Mouse (Mus musculus) embryonic facial prominence, embryonic 13.5 days (tissue): ENCODE data around the gene Lrrc75b. TPM values are rescaled to one million over a fixed set of nuclear protein-coding genes. Genes with fewer than 3 reads are reported as not detected.
A peak's percentile ranks its signal among the peaks of the same experiment; 100 is the strongest.
"Not testable (repeated sequence)": the region's sequence is repeated elsewhere in the genome, so short reads cannot be mapped to it uniquely, and the experiment has no call there.

Experiments used
- ATAC-seq: fragments of 200-750 bp; cut with Nextera tagmentation; 2 replicates; pipeline ENCODE4 v1.8.0; 2017; ENCODE audit warnings: low read depth; ENCODE audit not compliant: insufficient number of reproducible peaks, insufficient read depth, low FRiP score, low TSS enrichment
- H3K27ac ChIP-seq: fragments of 300-500 bp; sonication (generic); 2 replicates; pipeline ENCODE4 v1.5.1; 2015; ENCODE audit warnings: moderate library complexity, mild to moderate bottlenecking, inconsistent platforms
- H3K27me3 ChIP-seq: fragments of 300-500 bp; sonication (generic); 2 replicates; pipeline ENCODE4 v1.6.1; 2015; ENCODE audit warnings: mild to moderate bottlenecking, inconsistent platforms
- H3K36me3 ChIP-seq: fragments of 300-500 bp; sonication (generic); 2 replicates; pipeline ENCODE4 v1.6.1; 2015; ENCODE audit warnings: mild to moderate bottlenecking, inconsistent platforms
- H3K4me1 ChIP-seq: fragments of 300-500 bp; sonication (generic); 2 replicates; pipeline ENCODE4 v1.6.1; 2015; ENCODE audit warnings: inconsistent platforms
- H3K4me2 ChIP-seq: fragments of 300-500 bp; sonication (generic); 2 replicates; pipeline ENCODE4 v1.6.1; 2015; ENCODE audit warnings: moderate library complexity, mild to moderate bottlenecking, inconsistent platforms
- H3K4me3 ChIP-seq: fragments of 300-500 bp; sonication (generic); 2 replicates; pipeline ENCODE4 v1.5.1; 2015; ENCODE audit warnings: mild to moderate bottlenecking, inconsistent platforms
- H3K9ac ChIP-seq: fragments of 300-500 bp; sonication (generic); 2 replicates; pipeline ENCODE4 v1.6.1; 2015; ENCODE audit warnings: mild to moderate bottlenecking, inconsistent platforms
- H3K9me3 ChIP-seq: fragments of 300-500 bp; sonication (generic); 2 replicates; pipeline ENCODE4 v1.6.1; 2016; ENCODE audit warnings: inconsistent platforms
- WGBS: fragments of 180-500 bp; shearing (Covaris S2); methylation state at CpG from one replicate; pipeline ENCODE4 v1.1.7; 2015; ENCODE audit warnings: mixed read lengths; 5-methylcytosine and 5-hydroxymethylcytosine counted together
- polyA plus RNA-seq: library from polyadenylated mRNA; unstranded; fragments of >200 nt; fragmentation: Nextera tagmentation; extraction: Ambion mirVana; gene quantifications from 2 replicates; pipeline ENCODE4 v1.2.1, GENCODE M21; 2015

Lrrc75b gene
- polyA plus RNA-seq, 1 experiment from 2014 or later: 3.9 TPM

DNA sequence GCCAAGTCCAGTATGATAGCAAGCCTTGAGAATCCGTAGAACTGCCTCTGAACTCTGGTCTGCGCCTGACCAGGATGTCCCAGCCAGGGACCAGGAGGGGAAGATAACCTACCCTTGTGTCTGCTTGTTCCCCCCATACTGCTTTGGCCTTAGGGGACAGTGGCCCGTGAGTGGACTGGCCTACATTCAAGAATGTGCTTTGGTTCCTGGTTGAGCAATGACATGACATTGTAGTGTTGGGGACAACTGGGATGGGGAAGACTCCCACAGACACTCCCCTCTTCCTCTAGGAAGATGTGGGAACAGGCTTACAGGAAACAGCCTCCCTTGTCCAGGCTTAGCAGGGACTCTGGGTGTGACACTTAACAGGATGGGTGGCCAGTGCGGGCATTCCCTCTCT lies 27.7 kb upstream of the Lrrc75b start:
- no peaks in the 10 kb centered on the region for H3K9me3 ChIP-seq
- H3K36me3 ChIP-seq: no peaks in the 10 kb centered on the region
- peaks cover 17% of the 10 kb centered on the region for H3K4me1 ChIP-seq
- H3K9ac ChIP-seq: no peak overlapping the region
- no peak for ATAC-seq
- H3K4me3 ChIP-seq: no peak overlapping the region
- H3K27ac ChIP-seq: no peak overlapping the region
- no peak overlapping the region for H3K4me2 ChIP-seq
- 95% methylated on average over 4 of the region's 4 CpGs for WGBS
- no peaks in the 10 kb centered on the region for H3K27me3 ChIP-seq

DNA sequence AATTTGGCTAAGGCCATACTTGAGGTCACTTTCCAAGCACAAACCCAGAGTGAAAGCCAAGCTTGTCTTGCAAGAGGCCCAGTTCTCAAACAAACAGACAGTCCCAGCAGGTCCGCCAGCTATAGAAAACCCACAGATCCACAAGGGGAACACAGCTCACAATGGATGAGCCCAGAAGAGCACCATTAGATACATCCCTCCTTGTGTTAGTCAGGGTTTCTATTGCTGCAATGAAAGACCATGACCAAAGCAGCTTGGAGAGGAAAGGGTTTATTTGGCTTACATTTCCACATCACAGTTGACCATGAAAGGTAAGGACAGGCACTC lies 26.4 kb upstream of the Lrrc75b start:
- no peak for ATAC-seq
- H3K36me3 ChIP-seq: no peaks in the 10 kb centered on the region
- no peak overlapping the region for H3K9ac ChIP-seq
- peak overlapping the region; percentile 55; the same call in 1 of the 2 replicates for H3K4me2 ChIP-seq
- peaks cover 17% of the 10 kb centered on the region for H3K4me1 ChIP-seq
- H3K4me3 ChIP-seq: no peak overlapping the region
- H3K27ac ChIP-seq: no peak overlapping the region; the same call in 1 of the 2 replicates
- H3K9me3 ChIP-seq: no peaks in the 10 kb centered on the region
- H3K27me3 ChIP-seq: no peaks in the 10 kb centered on the region
- 83% methylated on average over 1 of the region's 1 CpGs for WGBS

DNA sequence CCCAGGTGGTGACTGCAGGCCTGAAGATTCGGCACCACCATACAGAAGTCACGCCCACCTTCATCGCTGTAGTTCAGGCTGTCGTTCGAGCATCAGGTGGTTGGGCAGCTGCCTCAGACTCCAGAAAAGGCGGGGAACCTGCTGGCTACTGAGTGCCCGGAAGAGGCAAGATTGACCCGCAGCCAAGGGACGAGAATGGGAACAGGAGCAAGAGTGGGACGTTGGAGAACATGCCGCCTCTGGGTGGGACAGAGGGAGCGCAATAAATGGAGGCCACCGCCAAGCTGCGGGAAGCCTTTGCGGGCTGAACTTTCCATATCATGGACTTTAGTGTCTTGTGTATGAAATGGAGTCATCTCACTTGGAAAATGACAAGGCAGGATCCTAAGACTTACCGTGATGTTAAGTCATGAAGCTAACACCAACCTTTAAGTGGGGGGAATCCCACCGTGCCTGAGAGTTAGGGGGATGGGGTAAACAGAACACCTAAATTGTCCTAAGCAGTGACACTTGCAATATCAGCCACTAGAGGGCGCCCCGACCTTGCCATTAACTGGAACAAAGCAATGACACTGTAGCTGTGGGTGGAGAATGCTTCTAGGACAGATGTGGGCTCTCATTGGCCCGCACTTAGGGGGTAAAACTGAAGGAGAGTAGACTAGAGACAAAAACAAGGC lies 25.9 kb upstream of the Lrrc75b start:
- Histone ChIP-seq H3K36me3 (no peaks in the 10 kb centered on the region), H3K9me3 (no peaks in the 10 kb centered on the region), H3K4me3 (peak overlapping the region; percentile 22), H3K4me2 (peak overlapping the region; percentile 55), H3K4me1 (peaks cover 17% of the 10 kb centered on the region), H3K27ac (no peak overlapping the region), H3K27me3 (no peaks in the 10 kb centered on the region), H3K9ac (peak overlapping the region; percentile 57)
- 17% methylated on average over 20 of the region's 20 CpGs for WGBS
- ATAC-seq: peak; percentile 45; the same call in 1 of the 2 replicates

DNA sequence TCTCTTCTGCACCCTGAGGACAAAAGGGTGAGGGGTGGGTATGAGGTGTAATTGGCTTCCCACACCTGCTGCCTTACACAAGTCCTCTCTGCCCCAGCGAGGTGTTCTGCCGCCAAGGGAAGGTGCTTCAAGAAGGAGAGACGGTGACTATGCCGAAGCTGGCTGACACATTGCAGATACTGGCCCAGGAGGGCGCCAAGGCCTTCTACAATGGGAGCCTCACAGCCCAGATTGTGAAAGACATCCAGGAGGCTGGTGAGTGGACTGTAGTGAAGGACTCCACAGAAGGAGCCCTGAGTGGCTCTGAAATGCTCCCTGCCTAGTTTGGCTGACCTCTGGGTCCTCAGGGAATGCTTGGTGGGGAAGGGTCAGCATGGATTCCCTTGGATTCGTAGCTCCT lies 19.0 kb upstream of the Lrrc75b start:
- Histone ChIP-seq H3K4me1 (no peaks in the 10 kb centered on the region), H3K9ac (no peak overlapping the region), H3K4me3 (no peak overlapping the region), H3K4me2 (no peak overlapping the region), H3K36me3 (no peaks in the 10 kb centered on the region), H3K9me3 (no peaks in the 10 kb centered on the region), H3K27me3 (no peaks in the 10 kb centered on the region), H3K27ac (no peak overlapping the region)
- ATAC-seq: no peak
- WGBS: 87% methylated on average over 6 of the region's 6 CpGs

DNA sequence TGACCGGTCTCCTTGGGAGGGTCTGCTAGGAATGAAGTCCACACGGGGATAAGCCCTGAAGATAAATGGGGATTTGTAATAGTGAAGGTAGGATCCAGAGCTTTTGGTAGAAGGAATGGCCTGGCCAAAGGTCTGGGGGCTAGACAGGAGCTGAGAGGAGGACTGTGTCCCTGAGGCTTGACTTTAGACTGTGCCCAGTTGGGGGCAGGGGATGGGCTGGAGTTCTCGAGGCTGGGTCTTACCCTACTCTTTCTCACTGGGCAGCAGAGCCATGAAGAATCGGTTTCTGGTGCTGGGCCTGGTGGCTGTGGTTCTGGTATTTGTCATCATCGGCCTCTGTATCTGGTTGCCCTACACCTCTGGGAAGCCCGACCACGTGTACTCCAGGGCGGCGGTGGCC lies 13.8 kb upstream of the Lrrc75b start:
- Histone ChIP-seq H3K4me3 (no peak overlapping the region), H3K4me2 (no peak overlapping the region), H3K9ac (no peak overlapping the region), H3K27me3 (no peaks in the 10 kb centered on the region), H3K27ac (no peak overlapping the region), H3K9me3 (no peaks in the 10 kb centered on the region), H3K4me1 (no peaks in the 10 kb centered on the region), H3K36me3 (no peaks in the 10 kb centered on the region)
- WGBS: 89% methylated on average over 9 of the region's 9 CpGs
- ATAC-seq: no peak

DNA sequence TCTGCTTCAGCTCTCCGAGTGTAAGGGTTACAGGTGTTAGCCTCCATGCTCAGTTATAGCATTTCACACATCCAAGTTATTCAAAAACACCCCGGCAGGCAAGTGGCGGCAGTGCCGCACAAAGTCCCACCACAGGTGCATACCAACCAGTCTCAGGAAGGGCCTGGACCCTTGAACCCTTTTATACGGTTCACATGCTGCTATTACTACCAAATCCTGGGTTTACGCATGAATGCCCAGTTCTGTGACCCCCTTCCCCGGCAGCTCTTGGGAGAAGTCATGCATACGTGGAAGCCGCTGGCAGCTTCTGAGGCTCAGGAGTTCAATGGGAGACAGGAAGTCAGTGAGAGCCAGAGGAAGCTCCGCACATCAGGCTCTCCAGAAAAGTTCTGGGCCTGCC lies 13.1 kb upstream of the Lrrc75b start:
- 0 out of 2 replicates have a peak, but pooled peaks cover 7% of the 10 kb centered on the region for H3K4me1 ChIP-seq
- peaks cover 7% of the 10 kb centered on the region; the same call in 1 of the 2 replicates for H3K27me3 ChIP-seq
- no peak overlapping the region for H3K27ac ChIP-seq
- H3K9me3 ChIP-seq: no peaks in the 10 kb centered on the region
- 61% methylated on average over 10 of the region's 10 CpGs for WGBS
- no peak for ATAC-seq
- H3K9ac ChIP-seq: no peak overlapping the region
- no peak overlapping the region for H3K4me3 ChIP-seq
- no peaks in the 10 kb centered on the region for H3K36me3 ChIP-seq
- H3K4me2 ChIP-seq: no peak overlapping the region

DNA sequence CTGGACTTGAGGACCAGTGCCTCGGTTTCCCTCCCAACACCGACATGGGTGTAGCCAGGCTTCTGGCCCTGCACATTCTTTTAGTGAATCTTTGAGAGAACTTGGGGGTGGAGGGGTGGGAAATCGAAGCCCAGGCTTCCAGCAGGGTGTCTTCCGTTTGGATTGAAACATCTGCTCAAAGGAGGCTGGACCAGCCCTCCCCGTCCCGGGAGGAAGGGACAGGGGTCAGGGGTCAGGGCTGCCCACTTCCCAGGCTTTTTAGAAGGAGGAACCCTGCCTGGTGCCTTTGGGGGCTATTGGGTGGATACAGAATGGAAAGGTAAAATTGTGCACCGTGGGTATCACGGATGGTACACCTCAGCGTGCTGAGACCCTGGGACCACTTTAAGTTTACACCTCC lies 11.8 kb upstream of the Lrrc75b start:
- WGBS: 39% methylated on average over 9 of the region's 9 CpGs
- H3K36me3 ChIP-seq: no peaks in the 10 kb centered on the region
- H3K27ac ChIP-seq: no peak overlapping the region
- H3K9me3 ChIP-seq: 0 out of 2 replicates have a peak, but pooled peaks cover under 1% of the 10 kb centered on the region
- no peak overlapping the region for H3K9ac ChIP-seq
- H3K27me3 ChIP-seq: peaks cover 7% of the 10 kb centered on the region; the same call in 1 of the 2 replicates
- H3K4me3 ChIP-seq: no peak overlapping the region
- no peak overlapping the region for H3K4me2 ChIP-seq
- 0 out of 2 replicates have a peak, but pooled peaks cover 7% of the 10 kb centered on the region for H3K4me1 ChIP-seq
- ATAC-seq: no peak

DNA sequence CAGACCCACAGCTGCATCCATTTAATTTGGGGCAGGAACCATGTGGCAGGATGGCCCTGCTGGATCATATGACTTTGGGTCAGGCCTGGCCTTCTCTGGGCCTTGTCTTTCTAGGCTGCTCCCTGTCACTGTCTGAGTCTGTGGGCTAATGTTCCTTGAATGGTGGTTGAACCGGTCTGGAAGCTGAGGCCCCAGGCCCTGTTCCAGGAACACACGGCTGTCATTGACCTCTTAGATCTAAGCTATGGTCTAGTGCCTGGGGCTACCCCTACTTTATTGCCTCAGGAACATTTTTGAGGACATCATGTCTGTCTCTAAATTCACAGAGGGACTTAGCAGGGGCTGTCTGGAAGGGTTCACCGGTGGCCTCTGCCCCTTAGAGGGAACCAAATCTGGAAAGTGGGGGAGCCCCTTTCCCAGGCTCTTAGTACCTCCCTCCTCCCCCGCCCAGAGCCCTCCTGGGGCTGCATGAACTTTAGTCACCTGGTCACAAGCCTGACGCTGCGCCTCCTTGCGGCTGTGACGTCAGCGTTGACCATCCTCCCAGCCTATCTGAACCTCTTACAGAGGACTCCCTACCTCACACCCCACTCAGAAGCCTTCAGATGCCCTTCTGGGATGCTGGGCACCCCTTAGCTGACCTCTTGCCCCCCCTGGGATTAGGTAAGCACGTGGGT lies 11.0 kb upstream of the Lrrc75b start:
- no peaks in the 10 kb centered on the region for H3K36me3 ChIP-seq
- ATAC-seq: no peak
- H3K9me3 ChIP-seq: 0 out of 2 replicates have a peak, but pooled peaks cover 3% of the 10 kb centered on the region
- H3K9ac ChIP-seq: no peak overlapping the region
- H3K4me1 ChIP-seq: 0 out of 2 replicates have a peak, but pooled peaks cover 7% of the 10 kb centered on the region
- no peak overlapping the region for H3K4me3 ChIP-seq
- 26% methylated on average over 10 of the region's 10 CpGs for WGBS
- H3K27me3 ChIP-seq: peaks cover 7% of the 10 kb centered on the region; the same call in 1 of the 2 replicates
- no peak overlapping the region for H3K4me2 ChIP-seq
- H3K27ac ChIP-seq: no peak overlapping the region

DNA sequence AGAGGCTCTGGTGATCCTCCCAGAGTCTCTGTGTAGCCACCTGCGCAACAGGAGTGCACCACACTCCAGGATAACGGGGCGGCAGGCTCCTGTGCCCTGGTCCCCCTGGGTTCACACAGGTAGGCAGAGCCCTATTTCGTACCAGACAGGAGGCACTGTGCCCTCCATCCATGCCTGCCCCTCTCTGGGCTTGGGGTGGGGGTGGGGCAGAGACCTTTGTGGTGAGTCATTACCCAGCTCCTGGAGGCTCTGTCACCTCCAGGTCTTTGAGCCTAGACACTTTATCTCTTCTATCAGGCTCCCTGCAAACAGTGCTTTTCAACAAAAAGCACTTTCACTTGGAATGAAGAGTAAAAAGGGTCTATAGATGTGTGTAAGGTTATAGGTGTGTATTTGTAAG lies 8.7 kb upstream of the Lrrc75b start:
- Histone ChIP-seq H3K9me3 (0 out of 2 replicates have a peak, but pooled peaks cover 3% of the 10 kb centered on the region), H3K4me1 (0 out of 2 replicates have a peak, but pooled peaks cover 7% of the 10 kb centered on the region), H3K27ac (no peak overlapping the region), H3K9ac (no peak overlapping the region), H3K4me2 (no peak overlapping the region; the same call in 1 of the 2 replicates), H3K27me3 (peaks cover 7% of the 10 kb centered on the region; the same call in 1 of the 2 replicates), H3K4me3 (no peak overlapping the region), H3K36me3 (no peaks in the 10 kb centered on the region)
- WGBS: 16% methylated on average over 4 of the region's 4 CpGs
- no peak for ATAC-seq

DNA sequence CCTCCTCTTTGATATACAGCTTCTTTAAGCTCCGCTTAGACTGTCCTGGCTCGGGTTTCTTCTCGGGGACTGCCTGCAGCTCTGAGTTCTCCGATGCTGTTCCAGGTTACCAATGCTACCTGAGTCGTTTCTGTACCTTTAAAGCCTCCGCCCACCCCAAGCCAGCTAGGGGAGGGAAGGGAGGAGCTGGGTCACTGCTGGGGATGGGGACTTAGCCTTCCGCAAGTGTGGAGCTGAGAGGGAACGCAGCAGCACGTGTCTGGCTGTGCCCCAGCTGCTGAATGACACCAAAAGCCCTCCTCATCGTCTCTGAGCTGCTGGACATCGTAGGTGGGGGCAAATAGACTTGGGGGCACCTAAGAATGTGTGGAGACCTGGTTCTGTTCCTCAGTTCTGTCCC lies 8.3 kb upstream of the Lrrc75b start:
- no peak for ATAC-seq
- Histone ChIP-seq H3K4me2 (no peak overlapping the region; the same call in 1 of the 2 replicates), H3K9me3 (0 out of 2 replicates have a peak, but pooled peaks cover 3% of the 10 kb centered on the region), H3K9ac (no peak overlapping the region), H3K36me3 (no peaks in the 10 kb centered on the region), H3K4me1 (0 out of 2 replicates have a peak, but pooled peaks cover 7% of the 10 kb centered on the region), H3K4me3 (no peak overlapping the region), H3K27ac (no peak overlapping the region), H3K27me3 (peaks cover 7% of the 10 kb centered on the region; the same call in 1 of the 2 replicates)
- 5% methylated on average over 11 of the region's 11 CpGs for WGBS

DNA sequence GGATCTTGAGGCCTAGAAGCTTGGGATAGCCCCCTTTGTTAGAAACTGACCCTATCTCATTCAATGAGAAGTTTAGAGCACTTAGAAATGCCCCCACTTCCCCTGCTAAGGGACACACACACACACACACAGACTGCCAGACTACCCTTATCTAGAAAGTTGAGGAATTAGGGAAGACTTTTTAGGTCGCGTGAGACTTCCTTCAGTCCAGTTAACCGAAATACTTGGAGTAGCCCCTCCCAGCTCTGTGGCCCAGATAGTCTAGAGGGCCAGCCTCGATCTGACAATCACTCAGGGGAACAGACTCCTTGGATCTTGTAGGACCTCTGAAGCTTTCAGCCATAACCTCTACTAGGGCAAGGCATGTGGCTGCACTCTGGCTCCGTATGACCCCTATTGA lies 7.9 kb upstream of the Lrrc75b start:
- Histone ChIP-seq H3K27me3 (peaks cover 7% of the 10 kb centered on the region; the same call in 1 of the 2 replicates), H3K9me3 (0 out of 2 replicates have a peak, but pooled peaks cover 3% of the 10 kb centered on the region), H3K4me3 (no peak overlapping the region), H3K4me1 (0 out of 2 replicates have a peak, but pooled peaks cover 7% of the 10 kb centered on the region), H3K4me2 (no peak overlapping the region), H3K36me3 (no peaks in the 10 kb centered on the region), H3K9ac (no peak overlapping the region), H3K27ac (no peak overlapping the region)
- no peak for ATAC-seq
- 29% methylated on average over 5 of the region's 5 CpGs for WGBS

DNA sequence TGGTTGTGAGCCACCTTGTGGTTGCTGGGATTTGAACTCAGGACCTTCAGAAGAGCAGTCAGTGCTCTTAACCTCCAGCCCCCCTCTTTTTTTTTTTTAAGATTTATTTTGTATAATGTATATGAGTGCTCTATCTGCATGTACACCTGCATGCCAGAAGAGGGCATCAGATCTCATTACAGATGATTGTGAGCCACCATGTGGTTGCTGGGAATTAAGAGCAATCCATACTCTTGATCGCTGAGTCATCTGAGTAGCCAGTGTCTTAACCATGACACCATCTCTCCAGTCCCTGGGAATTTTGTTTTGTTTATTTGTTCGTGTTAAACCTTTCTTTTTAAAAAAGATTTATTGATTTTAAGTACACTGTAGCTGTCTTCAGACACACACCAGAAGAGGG lies 6.6 kb upstream of the Lrrc75b start:
- H3K27me3 ChIP-seq: peaks cover 13% of the 10 kb centered on the region; the same call in 1 of the 2 replicates
- H3K4me3 ChIP-seq, H3K4me1 ChIP-seq, H3K9ac ChIP-seq, H3K36me3 ChIP-seq, H3K27ac ChIP-seq, ATAC-seq, H3K4me2 ChIP-seq, H3K9me3 ChIP-seq: not testable (repeated sequence)
- 83% methylated on average over 2 of the region's 2 CpGs for WGBS
